Mouse (Mus musculus): ENCODE data around the gene Coro2b.

The Coro2b gene

GRCm38 (mm10) chr9:62536655-62537631, at the start of gene Coro2b:
Coro2b (minus strand) TSS chr9:62537044.
- DNase-seq = peak; percentile 82 to 85

- DNase-seq = no peak
Observed at GRCm38 (mm10) chr9:62577558-62577957, 40.7 kb upstream of the Coro2b start.

DNA sequence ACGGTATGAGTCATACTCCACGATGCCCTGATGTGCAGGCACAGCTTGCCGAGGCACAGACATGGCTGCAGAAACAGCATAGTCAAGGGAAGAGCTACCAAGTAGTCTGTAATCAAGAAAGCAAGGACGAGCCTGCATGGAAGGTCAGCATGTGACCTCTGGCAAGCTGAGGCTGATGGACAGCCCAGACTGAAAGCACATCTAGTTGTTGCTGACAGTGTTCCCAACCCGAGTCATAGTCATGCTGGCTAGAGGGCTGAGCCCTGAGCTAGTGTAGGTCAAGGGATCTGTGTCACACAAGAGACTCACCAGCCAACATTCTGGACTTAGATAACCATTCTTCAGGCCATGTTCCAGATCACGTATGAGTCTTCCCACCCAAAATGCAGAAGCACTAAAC, 32.3 kb upstream of the Coro2b start:
- DNase-seq = no peak

- no peak for DNase-seq
Observed at GRCm38 (mm10) chr9:62567818-62568217, 31.0 kb upstream of the Coro2b start.

- DNase-seq = peak in 1 of 2 experiments; percentile 2
Observed at GRCm38 (mm10) chr9:62562236-62562635, 25.4 kb upstream of the Coro2b start.

GRCm38 (mm10) chr9:62560432-62560831, 23.6 kb upstream of the Coro2b start:
- DNase-seq = no peak

DNA sequence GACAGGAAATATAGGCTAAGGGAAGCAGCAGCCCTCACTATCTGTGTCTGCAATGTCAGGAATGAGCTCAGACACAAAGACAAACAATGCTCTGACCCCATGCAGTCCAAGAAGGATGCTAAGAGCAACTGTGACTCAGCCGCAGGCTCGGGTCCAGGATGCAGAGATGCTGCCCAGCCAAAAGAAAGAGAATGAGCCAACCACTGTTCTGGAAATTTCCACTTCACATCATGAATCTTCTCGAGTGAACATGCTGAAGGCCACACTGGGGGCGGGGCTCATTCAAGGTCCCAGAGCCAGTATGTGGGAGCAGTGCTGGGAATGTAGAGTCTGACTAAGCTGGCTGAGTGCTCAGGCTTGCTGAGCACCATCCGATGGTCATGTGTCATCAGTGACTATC, 23.2 kb upstream of the Coro2b start:
- peak; percentile 48 to 58 for DNase-seq

DNA sequence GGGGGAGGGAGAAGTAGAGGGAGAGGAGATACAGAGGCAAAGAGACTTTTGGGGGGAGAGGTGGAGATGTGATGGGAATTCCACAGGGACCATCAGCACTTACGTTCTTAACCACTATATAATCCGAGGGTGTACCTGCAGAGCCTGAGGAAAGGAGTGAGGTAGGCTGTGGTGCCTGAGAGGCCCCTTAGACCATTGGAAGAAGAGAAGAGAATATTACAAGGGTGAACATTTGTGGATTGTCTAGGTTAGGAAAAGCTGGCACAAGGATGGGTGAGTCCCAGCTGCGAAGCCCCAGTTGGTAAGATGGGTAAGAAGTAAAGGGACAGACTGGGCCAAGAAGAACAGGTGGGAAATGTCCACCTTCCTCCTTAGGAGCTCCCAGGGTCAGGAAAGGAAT, 22.6 kb upstream of the Coro2b start:
- DNase-seq = no peak

DNA sequence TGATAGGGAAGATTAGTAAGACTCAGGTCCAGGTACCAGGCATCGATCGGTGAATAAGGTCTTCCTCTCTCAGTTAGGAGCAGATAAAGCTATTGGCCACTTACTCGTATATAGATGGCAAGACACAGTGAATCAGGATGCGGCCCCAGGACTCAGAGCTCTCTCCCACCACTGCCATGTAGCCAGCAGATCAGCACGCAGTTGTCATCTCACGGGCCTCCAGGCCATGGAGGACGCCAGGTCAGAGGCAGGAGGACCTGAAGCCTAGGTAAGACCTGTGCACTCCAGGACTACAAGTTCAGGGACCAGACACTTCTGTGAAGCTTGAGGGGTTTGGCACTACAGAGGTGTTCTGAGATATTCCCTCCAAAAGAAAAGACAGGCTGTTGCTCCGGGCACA, 21.2 kb upstream of the Coro2b start:
- DNase-seq = no peak

DNA sequence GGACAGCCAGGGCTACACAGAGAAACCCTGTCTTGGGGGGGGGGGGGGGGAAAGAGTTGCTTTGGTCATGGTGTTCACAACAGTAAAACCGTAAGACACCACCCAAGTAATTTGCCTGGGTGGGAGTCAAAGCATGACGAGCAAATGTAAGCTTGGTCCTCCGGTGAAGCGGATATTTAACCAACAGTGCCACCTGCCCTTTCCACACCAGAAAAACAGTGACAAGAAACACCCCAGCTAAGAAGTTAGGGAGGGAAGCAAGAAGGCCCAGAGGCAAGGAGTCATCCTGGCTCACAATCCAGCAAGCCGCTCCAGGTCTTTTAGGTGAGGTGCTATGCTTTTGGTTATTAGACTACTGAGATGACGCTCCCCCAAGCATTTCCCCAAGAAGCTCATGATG, 19.9 kb upstream of the Coro2b start:
- DNase-seq = no peak

GRCm38 (mm10) chr9:62555258-62555856, 18.5 kb upstream of the Coro2b start:
- peak; percentile 85 to 91 for DNase-seq

- peak; percentile 42 to 52 for DNase-seq
Observed at GRCm38 (mm10) chr9:62554606-62555005, 17.8 kb upstream of the Coro2b start.

GRCm38 (mm10) chr9:62553366-62553940, 16.6 kb upstream of the Coro2b start:
- peak; percentile 92 to 95 for DNase-seq

DNA sequence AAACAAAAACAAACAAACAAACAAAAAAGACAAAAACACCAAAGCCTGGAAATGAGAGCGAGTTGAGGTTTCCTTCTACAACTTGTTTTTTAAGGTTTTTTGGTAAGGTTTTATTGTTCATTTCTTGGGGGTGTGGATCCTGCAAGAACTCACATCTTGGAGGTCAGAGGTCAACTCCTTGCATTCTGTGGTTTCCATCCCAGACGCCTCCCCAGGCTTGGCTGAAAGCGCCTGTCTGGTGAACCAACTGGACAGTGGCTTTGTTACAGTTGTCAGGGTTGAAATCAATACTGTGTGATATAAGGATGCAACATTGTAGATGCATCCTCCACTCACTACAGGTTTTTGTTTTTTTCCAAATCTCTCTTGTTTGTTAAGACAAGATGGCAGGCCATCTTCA, 14.7 kb upstream of the Coro2b start:
- peak; percentile 33 to 48 for DNase-seq

GRCm38 (mm10) chr9:62550661-62551093, 13.8 kb upstream of the Coro2b start:
- peak; percentile 94 to 96 for DNase-seq

DNA sequence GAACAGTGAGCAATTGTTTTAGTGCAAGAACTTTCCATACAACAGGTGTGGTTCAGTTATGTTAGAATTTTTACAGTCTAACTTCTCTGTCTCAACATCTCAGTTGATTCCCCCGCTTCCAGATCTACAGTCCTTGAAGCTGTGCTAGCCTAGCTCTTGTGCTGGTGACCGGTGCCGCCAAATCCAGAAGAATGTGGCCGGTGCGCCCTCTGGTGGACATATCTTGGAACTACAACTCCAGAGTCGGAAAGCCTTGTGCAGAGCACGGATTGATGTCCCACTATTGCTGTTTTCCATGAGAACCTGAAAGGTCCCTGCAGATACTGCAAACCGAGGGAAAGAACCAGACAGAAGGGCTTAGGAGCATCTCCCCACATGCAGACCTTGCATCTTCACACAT, 13.0 kb upstream of the Coro2b start:
- peak; percentile 96 to 97 for DNase-seq

GRCm38 (mm10) chr9:62547476-62547875, 10.6 kb upstream of the Coro2b start:
- peak; percentile 67 to 80 for DNase-seq

DNA sequence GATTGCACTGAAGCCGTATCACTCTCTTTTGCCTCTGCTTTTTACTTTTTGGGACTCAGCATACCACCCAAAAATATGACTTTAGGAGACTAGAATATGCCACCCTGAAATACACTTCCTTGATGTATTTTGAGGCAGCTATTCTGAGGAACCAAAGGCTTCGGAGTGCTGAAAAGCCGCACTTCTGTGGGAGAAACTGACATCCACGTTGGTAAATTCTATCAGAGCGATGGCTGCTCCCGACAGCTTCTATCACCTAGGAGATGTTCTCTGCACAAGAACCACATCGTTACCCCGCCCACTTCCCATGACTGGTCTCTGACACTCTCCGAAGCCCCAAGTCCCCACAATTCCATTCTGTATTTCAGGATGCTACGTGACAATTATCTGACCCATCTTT, 8.0 kb upstream of the Coro2b start:
- peak; percentile 25 to 45 for DNase-seq

- peak in 1 of 2 experiments; percentile 20 for DNase-seq
Observed at GRCm38 (mm10) chr9:62543878-62544277, 7.0 kb upstream of the Coro2b start.

DNA sequence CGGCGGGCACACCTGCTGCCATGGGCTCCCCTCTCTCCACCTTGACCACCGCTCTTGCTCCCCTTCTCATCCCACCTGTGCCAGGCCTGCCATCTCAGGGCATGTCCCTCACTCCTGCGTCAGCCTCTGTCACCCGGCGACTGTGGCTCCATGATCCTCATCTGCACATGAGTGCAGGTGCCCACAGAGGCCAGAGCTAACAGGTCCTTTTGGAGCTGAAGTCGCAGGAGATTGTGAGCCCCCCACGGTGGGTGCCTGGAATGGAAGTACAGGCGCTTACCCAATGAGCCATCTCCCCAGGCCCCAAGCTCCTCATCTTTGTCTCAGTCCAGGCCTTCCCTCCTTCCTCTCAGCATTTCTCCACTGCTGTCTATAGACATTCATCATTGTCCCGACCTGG, 4.8 kb upstream of the Coro2b start:
- DNase-seq = no peak

GRCm38 (mm10) chr9:62541182-62541581, 4.3 kb upstream of the Coro2b start:
- DNase-seq = peak; percentile 98

DNA sequence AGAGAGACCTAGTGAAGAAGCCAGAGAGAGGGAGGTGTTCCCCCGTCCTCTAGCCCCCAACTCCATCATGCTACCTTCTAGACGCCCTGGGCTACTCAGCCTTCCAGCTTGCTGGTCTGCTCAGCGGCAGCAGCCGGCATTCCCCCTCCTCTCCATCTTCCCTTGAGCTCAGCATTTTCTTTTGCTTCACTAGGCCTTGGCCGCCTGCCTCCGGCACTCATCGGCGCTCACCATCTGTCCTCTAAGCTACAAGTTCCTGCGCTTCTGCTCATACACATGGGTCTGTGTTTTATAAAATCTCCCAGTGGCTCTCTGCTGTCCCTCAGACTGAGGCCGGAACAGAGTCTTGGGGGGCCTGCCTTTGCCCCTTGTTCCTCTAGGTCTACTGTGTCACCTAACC, 3.9 kb upstream of the Coro2b start:
- DNase-seq = peak; percentile 97

GRCm38 (mm10) chr9:62540166-62540565, 3.3 kb upstream of the Coro2b start:
- peak in 1 of 2 experiments; percentile 17 for DNase-seq

Measured in cerebellum, postnatal 10 days (tissue).